Mouse (Mus musculus) heart, embryonic 10.5 days (tissue): ENCODE measurements around the gene Vezf1. TPM values are rescaled to one million over a fixed set of nuclear protein-coding genes. Genes with fewer than 3 reads are reported as not detected.

ENCODE experiments used
- DNase-seq: peaks from one replicate; pipeline ENCODE4 v3.0.0-alpha.2; 2017; ENCODE audit warnings: low spot score
- H3K27ac ChIP-seq: fragments of 300-500 bp; sonication (generic); 2 replicates; pipeline ENCODE4 v1.5.1; 2016; ENCODE audit warnings: mild to moderate bottlenecking
- H3K27me3 ChIP-seq: fragments of 300-500 bp; sonication (generic); 2 replicates; pipeline ENCODE4 v1.6.1; 2016; ENCODE audit warnings: mild to moderate bottlenecking; ENCODE audit not compliant: poor library complexity, insufficient read depth, severe bottlenecking
- H3K36me3 ChIP-seq: fragments of 300-500 bp; sonication (generic); 2 replicates; pipeline ENCODE4 v1.6.1; 2016; ENCODE audit warnings: mild to moderate bottlenecking, moderate library complexity
- H3K4me1 ChIP-seq: fragments of 300-500 bp; sonication (generic); 2 replicates; pipeline ENCODE4 v1.6.1; 2016; ENCODE audit warnings: mild to moderate bottlenecking
- H3K4me3 ChIP-seq: fragments of 300-500 bp; sonication (generic); 2 replicates; pipeline ENCODE4 v1.5.1; 2016; ENCODE audit warnings: mild to moderate bottlenecking, moderate library complexity
- H3K9me3 ChIP-seq: fragments of 300-500 bp; sonication (generic); 2 replicates; pipeline ENCODE4 v1.6.1; 2016; ENCODE audit warnings: mild to moderate bottlenecking, moderate library complexity
- WGBS: fragments of 180-500 bp; shearing (Covaris S2); methylation state at CpG from one replicate; pipeline ENCODE4 v1.1.7; 2016; 5-methylcytosine and 5-hydroxymethylcytosine counted together
- polyA plus RNA-seq: library from polyadenylated mRNA; unstranded; fragments of >200 nt; fragmentation: Nextera tagmentation; extraction: Ambion mirVana; gene quantifications from 2 replicates; pipeline ENCODE4 v1.2.1, GENCODE M21; 2016

Vezf1 gene
- polyA plus RNA-seq, 1 experiment from 2014 or later: 34.1 TPM

GRCm38 (mm10) chr11:88086737-88087627 lies 18.9 kb downstream of the Vezf1 start:
- peak overlapping the region; percentile 77 for H3K27ac ChIP-seq
- H3K27me3 ChIP-seq: no peaks in the 10 kb centered on the region; the same call in 1 of the 2 replicates
- peaks cover 29% of the 10 kb centered on the region for H3K4me1 ChIP-seq
- H3K9me3 ChIP-seq: no peaks in the 10 kb centered on the region
- 5% methylated on average over 25 of the region's 25 CpGs for WGBS
- H3K4me3 ChIP-seq: peak overlapping the region; percentile 61
- DNase-seq: peak; percentile 96
- peaks cover 23% of the 10 kb centered on the region for H3K36me3 ChIP-seq

- peaks cover 7% of the 10 kb centered on the region for H3K36me3 ChIP-seq
- 47% methylated on average over 5 of the region's 5 CpGs for WGBS
- H3K4me3 ChIP-seq: no peak overlapping the region
- no peaks in the 10 kb centered on the region; the same call in 1 of the 2 replicates for H3K27me3 ChIP-seq
- peaks cover 29% of the 10 kb centered on the region for H3K4me1 ChIP-seq
- H3K9me3 ChIP-seq: no peaks in the 10 kb centered on the region
- H3K27ac ChIP-seq: no peak overlapping the region
- DNase-seq: no peak
These were observed 21.1 kb downstream of the Vezf1 start for GRCm38 (mm10) chr11:88089150-88089549.

- Histone ChIP-seq H3K36me3 (no peaks in the 10 kb centered on the region), H3K27ac (no peak overlapping the region), H3K4me1 (peaks cover 29% of the 10 kb centered on the region), H3K4me3 (no peak overlapping the region), H3K27me3 (no peaks in the 10 kb centered on the region; the same call in 1 of the 2 replicates), H3K9me3 (no peaks in the 10 kb centered on the region)
- DNase-seq: no peak
- 82% methylated on average over 5 of the region's 5 CpGs for WGBS
These were observed 22.2 kb downstream of the Vezf1 start for GRCm38 (mm10) chr11:88090293-88090692.

- H3K4me3 ChIP-seq: no peak overlapping the region
- H3K36me3 ChIP-seq: no peaks in the 10 kb centered on the region
- H3K27ac ChIP-seq: no peak overlapping the region
- WGBS: 69% methylated on average over 1 of the region's 1 CpGs
- H3K9me3 ChIP-seq: no peaks in the 10 kb centered on the region
- peaks cover 2% of the 10 kb centered on the region; the same call in 1 of the 2 replicates for H3K27me3 ChIP-seq
- peaks cover 22% of the 10 kb centered on the region for H3K4me1 ChIP-seq
- DNase-seq: no peak
These were observed 23.9 kb downstream of the Vezf1 start for GRCm38 (mm10) chr11:88091949-88092348.

GRCm38 (mm10) chr11:88097173-88097572 lies 29.1 kb downstream of the Vezf1 start:
- peaks cover 42% of the 10 kb centered on the region for H3K4me1 ChIP-seq
- H3K27ac ChIP-seq: peak overlapping the region; percentile 52; the same call in 1 of the 2 replicates
- H3K4me3 ChIP-seq: peak overlapping the region; percentile 95; the same call in 1 of the 2 replicates
- no peak for DNase-seq
- WGBS: 10% methylated on average over 4 of the region's 4 CpGs
- peaks cover 5% of the 10 kb centered on the region; the same call in 1 of the 2 replicates for H3K27me3 ChIP-seq
- H3K36me3 ChIP-seq: peaks cover 3% of the 10 kb centered on the region; the same call in 1 of the 2 replicates
- H3K9me3 ChIP-seq: no peaks in the 10 kb centered on the region

GRCm38 (mm10) chr11:88098021-88098729 lies 30.1 kb downstream of the Vezf1 start, which contains the start of gene Cuedc1:
TSS of gene Cuedc1 (plus strand) at chr11:88098058.
- no peak for DNase-seq
- peak within 1 kb of the TSS; percentile 95 for H3K4me3 ChIP-seq
- H3K9me3 ChIP-seq: no peaks in the 10 kb centered on the region
- peaks cover 3% of the 10 kb centered on the region; the same call in 1 of the 2 replicates for H3K36me3 ChIP-seq
- 16% methylated on average over 17 of the region's 17 CpGs for WGBS
- H3K27ac ChIP-seq: peak within 1 kb of the TSS; percentile 100
- peaks cover 45% of the 10 kb centered on the region for H3K4me1 ChIP-seq
- H3K27me3 ChIP-seq: peaks cover 5% of the 10 kb centered on the region; the same call in 1 of the 2 replicates

GRCm38 (mm10) chr11:88098787-88099598 lies 30.9 kb downstream of the Vezf1 start:
- WGBS: under 1% methylated on average over 90 of the region's 95 CpGs

GRCm38 (mm10) chr11:88099599-88100023 lies 31.5 kb downstream of the Vezf1 start:
- H3K27ac ChIP-seq: peak overlapping the region; percentile 100
- peaks cover 55% of the 10 kb centered on the region for H3K4me1 ChIP-seq
- WGBS: under 1% methylated on average over 37 of the region's 38 CpGs

More at GRCm38 (mm10) chr11:88098787-88099598, 30.9 kb downstream of the Vezf1 start:
- Histone ChIP-seq H3K4me3 (peak overlapping the region; percentile 95), H3K36me3 (peaks cover 3% of the 10 kb centered on the region; the same call in 1 of the 2 replicates), H3K4me1 (peaks cover 51% of the 10 kb centered on the region), H3K9me3 (no peaks in the 10 kb centered on the region), H3K27ac (peak overlapping the region; percentile 100), H3K27me3 (peaks cover 5% of the 10 kb centered on the region; the same call in 1 of the 2 replicates)
- no peak for DNase-seq

GRCm38 (mm10) chr11:88100170-88100569 lies 32.1 kb downstream of the Vezf1 start:
- Histone ChIP-seq H3K4me3 (peak overlapping the region; percentile 95), H3K9me3 (no peaks in the 10 kb centered on the region), H3K27me3 (peaks cover 5% of the 10 kb centered on the region; the same call in 1 of the 2 replicates), H3K36me3 (peaks cover 3% of the 10 kb centered on the region; the same call in 1 of the 2 replicates), H3K4me1 (peaks cover 56% of the 10 kb centered on the region), H3K27ac (peak overlapping the region; percentile 100; the same call in 1 of the 2 replicates)
- no peak for DNase-seq
- WGBS: 34% methylated on average over 4 of the region's 4 CpGs

More at GRCm38 (mm10) chr11:88099599-88100023, 31.5 kb downstream of the Vezf1 start:
- DNase-seq: peak; percentile 89
- Histone ChIP-seq H3K9me3 (no peaks in the 10 kb centered on the region), H3K27me3 (peaks cover 5% of the 10 kb centered on the region; the same call in 1 of the 2 replicates), H3K36me3 (peaks cover 3% of the 10 kb centered on the region; the same call in 1 of the 2 replicates), H3K4me3 (peak overlapping the region; percentile 95)

GRCm38 (mm10) chr11:88103214-88103941 lies 35.3 kb downstream of the Vezf1 start:
- no peak overlapping the region for H3K4me3 ChIP-seq
- 60% methylated on average over 19 of the region's 19 CpGs for WGBS
- no peaks in the 10 kb centered on the region for H3K27me3 ChIP-seq
- H3K27ac ChIP-seq: no peak overlapping the region; the same call in 1 of the 2 replicates
- peaks cover 62% of the 10 kb centered on the region for H3K4me1 ChIP-seq
- no peak for DNase-seq
- peaks cover 3% of the 10 kb centered on the region; the same call in 1 of the 2 replicates for H3K36me3 ChIP-seq
- no peaks in the 10 kb centered on the region for H3K9me3 ChIP-seq

GRCm38 (mm10) chr11:88105494-88106291 lies 37.6 kb downstream of the Vezf1 start:
- peaks cover 3% of the 10 kb centered on the region; the same call in 1 of the 2 replicates for H3K36me3 ChIP-seq
- 74% methylated on average over 6 of the region's 6 CpGs for WGBS
- peaks cover 60% of the 10 kb centered on the region for H3K4me1 ChIP-seq
- DNase-seq: no peak
- no peaks in the 10 kb centered on the region for H3K9me3 ChIP-seq
- no peak overlapping the region for H3K4me3 ChIP-seq
- H3K27me3 ChIP-seq: no peaks in the 10 kb centered on the region
- no peak overlapping the region for H3K27ac ChIP-seq
